Mouse (Mus musculus) small intestine, adult 2 months (tissue): ENCODE results near the gene Fam78a.

ENCODE experiments used
- CTCF ChIP-seq: fragments of 200-500 bp; IDR thresholded peaks from 2 replicates; pipeline ENCODE4 v1.5.1; 2012; ENCODE audit warnings: low read depth, mild to moderate bottlenecking, control low read depth, inconsistent platforms, low read length, moderate library complexity, mixed read lengths; ENCODE audit not compliant: insufficient replicate concordance, insufficient read length; ENCODE audit errors: extremely low read depth
- POLR2A ChIP-seq: fragments of 200-500 bp; IDR thresholded peaks from 2 replicates; pipeline ENCODE4 v1.6.1; 2012; ENCODE audit warnings: low read depth, mild to moderate bottlenecking, control low read depth, inconsistent platforms, low read length, moderate library complexity

- TF ChIP-seq CTCF (no peak), POLR2A (no peak)
Measured at GRCm38 (mm10) chr2:32008311-32008710, 76.3 kb downstream of the Fam78a start.
